Mouse (Mus musculus) lung, adult 2 months (tissue): ENCODE data around the gene Olfr1052.
"Not testable (repeated sequence)": the region's sequence is repeated elsewhere in the genome, so short reads cannot be mapped to it uniquely, and the experiment has no call there.

ENCODE experiments used
- CTCF ChIP-seq: fragments of 200-500 bp; IDR thresholded peaks from 2 replicates; pipeline ENCODE4 v1.5.1; 2011; ENCODE audit warnings: mild to moderate bottlenecking, low read length, control low read depth; ENCODE audit not compliant: insufficient read depth
- POLR2A ChIP-seq: fragments of 200-500 bp; IDR thresholded peaks from 2 replicates; pipeline ENCODE4 v1.6.1; 2011; ENCODE audit warnings: low read depth, mild to moderate bottlenecking, control low read depth, low read length, borderline replicate concordance; ENCODE audit errors: extremely low read depth

- TF ChIP-seq CTCF, POLR2A: not testable (repeated sequence)
These were observed 13.3 kb upstream of the Olfr1052 start, which contains the start of gene Olfr1051 for GRCm38 (mm10) chr2:86278988-86279387.
